Mouse (Mus musculus): ENCODE data around the gene Abca8a. TPM values are rescaled to one million over a fixed set of nuclear protein-coding genes. Genes with fewer than 3 reads are reported as not detected.
"Not testable (repeated sequence)": the region's sequence is repeated elsewhere in the genome, so short reads cannot be mapped to it uniquely, and the experiment has no call there.

Abca8a gene
- total RNA-seq, 2 experiments from 2014 or later, result 32.6 to 34.8 TPM

GRCm38 (mm10) chr11:109988164-109988563, 107.6 kb downstream of the Abca8a start:
- DNase-seq (ENCODE audit: low spot score in 2 of 2), result no peak

GRCm38 (mm10) chr11:109987460-109988072, 108.2 kb downstream of the Abca8a start:
- DNase-seq (ENCODE audit: low spot score in 2 of 2), result not testable (repeated sequence)

GRCm38 (mm10) chr11:109981872-109982271, 113.9 kb downstream of the Abca8a start:
- no peak for DNase-seq (ENCODE audit: low spot score in 2 of 2)

Other genes starting within 250 kb of the Abca8a start
- 10 to 100 TPM in 1 of 2 experiments, 1 to 10 TPM in 1; 6.2 to 10.4 TPM for gene Abca8b, start 100.1 kb downstream of the Abca8a start, total RNA-seq (2021)
- gene Abca9, start 72.2 kb upstream of the Abca8a start, total RNA-seq (2021), result 10 to 100 TPM; 11.5 TPM
- gene Abca6, start 155.8 kb upstream of the Abca8a start, total RNA-seq (2021), result 1 to 10 TPM; 3.2 to 9.8 TPM
- 10 to 100 TPM; 14.3 to 15.2 TPM for gene Abca5, start 241.7 kb upstream of the Abca8a start, total RNA-seq (2021)

All from adrenal gland, postnatal 4 days (tissue).